Mouse (Mus musculus): ENCODE results near the gene Cdk15. TPM values are rescaled to one million over a fixed set of nuclear protein-coding genes. Genes with fewer than 3 reads are reported as not detected.
A peak's percentile ranks its signal among the peaks of the same experiment; 100 is the strongest.

Gene Cdk15
- total and polyA plus RNA-seq, 2 experiments from 2014 or later: 1.3 to 1.8 TPM

DNA sequence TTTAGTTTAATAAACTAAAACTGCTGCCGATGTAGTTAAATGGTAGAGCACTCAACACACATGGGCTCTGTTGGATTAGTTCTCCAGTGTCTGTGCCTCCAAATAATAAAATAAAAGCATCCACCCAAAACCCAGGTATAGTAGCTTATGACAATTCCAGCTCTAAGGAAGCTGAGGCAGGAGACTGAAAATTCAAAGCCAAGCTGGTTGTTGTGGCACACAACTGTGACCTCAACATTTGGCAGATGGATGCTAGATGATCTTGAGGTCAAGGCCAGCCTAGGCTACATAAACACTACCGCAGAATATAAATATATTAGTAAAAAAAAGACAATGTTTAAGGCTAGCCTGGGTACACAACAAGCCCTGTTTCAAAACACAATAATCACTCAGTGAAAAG, 35.1 kb upstream of the Cdk15 start:
- TF ChIP-seq CTCF (IDR thresholded peaks at IDR 0.05; ENCODE audit: low read depth): no peak
- ATAC-seq: no peak
- DNase-seq (ENCODE audit: low spot score): no peak
- 93% methylated on average over 2 of the region's 2 CpGs for WGBS
- Histone ChIP-seq H3K9ac (replicated peaks; ENCODE audit: low read length) (no peak overlapping the region), H3K4me2 (ENCODE audit: low read depth, low read length) (no peak overlapping the region), H3K4me1 (ENCODE audit: insufficient read depth, low read length) (no peaks in the 10 kb centered on the region), H3K9me3 (ENCODE audit: low read length) (no peaks in the 10 kb centered on the region), H3K4me3 (ENCODE audit: low read length) (no peak overlapping the region), H3K36me3 (ENCODE audit: insufficient read depth, low read length) (no peaks in the 10 kb centered on the region), H3K27ac (no peak overlapping the region), H3K27me3 (ENCODE audit: insufficient read depth, low read length) (no peaks in the 10 kb centered on the region)

DNA sequence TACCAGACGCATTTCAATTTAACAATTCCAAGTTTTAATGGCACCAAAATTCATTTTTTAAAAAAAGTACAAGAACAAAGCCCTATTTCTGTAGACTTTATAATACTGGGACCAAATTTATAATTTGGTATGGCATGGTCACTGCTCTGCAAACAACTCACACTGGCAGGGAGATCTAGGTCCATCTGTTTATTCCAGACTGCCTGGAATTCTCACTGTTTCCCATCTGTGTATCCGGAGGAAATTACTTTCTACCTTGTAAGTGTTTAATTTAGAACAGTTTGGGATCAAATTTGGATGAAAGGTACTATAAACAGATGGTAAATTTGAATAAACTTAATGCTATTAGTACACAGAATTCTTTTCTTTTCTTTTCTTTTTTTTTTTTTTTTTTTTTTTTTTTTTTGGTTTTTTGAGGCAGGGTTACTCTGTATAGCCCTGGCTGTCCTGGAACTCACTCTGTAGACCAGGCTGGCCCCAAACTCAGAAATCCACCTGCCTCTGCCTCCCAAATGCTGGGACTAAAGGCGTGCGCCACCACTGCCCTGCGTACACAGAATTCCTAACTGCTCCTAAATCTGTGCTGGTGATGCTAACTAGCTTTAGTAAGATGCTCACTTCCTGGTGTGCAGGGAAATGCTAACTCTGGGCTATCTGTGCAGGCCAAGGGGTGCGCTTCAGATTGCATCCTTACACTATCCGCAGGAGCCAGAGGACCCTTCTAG, 34.4 kb upstream of the Cdk15 start:
- H3K27ac ChIP-seq: no peak overlapping the region
- no peaks in the 10 kb centered on the region for H3K36me3 ChIP-seq (ENCODE audit: insufficient read depth, low read length)
- DNase-seq (ENCODE audit: low spot score) (no peak), ATAC-seq (no peak)
- H3K4me2 ChIP-seq (ENCODE audit: low read depth, low read length): no peak overlapping the region
- 88% methylated on average over 7 of the region's 7 CpGs for WGBS
- H3K9ac ChIP-seq (replicated peaks; ENCODE audit: low read length): no peak overlapping the region
- no peak overlapping the region for H3K4me3 ChIP-seq (ENCODE audit: low read length)
- no peaks in the 10 kb centered on the region for H3K4me1 ChIP-seq (ENCODE audit: insufficient read depth, low read length)
- no peak for TF ChIP-seq CTCF (IDR thresholded peaks at IDR 0.05; ENCODE audit: low read depth)
- no peaks in the 10 kb centered on the region for H3K9me3 ChIP-seq (ENCODE audit: low read length)
- no peaks in the 10 kb centered on the region for H3K27me3 ChIP-seq (ENCODE audit: insufficient read depth, low read length)

- H3K9ac ChIP-seq (replicated peaks; ENCODE audit: low read length): no peak overlapping the region
- 86% methylated on average over 7 of the region's 7 CpGs for WGBS
- H3K36me3 ChIP-seq (ENCODE audit: insufficient read depth, low read length): no peaks in the 10 kb centered on the region
- DNase-seq (ENCODE audit: low spot score) (no peak), ATAC-seq (no peak)
- no peak overlapping the region for H3K4me3 ChIP-seq (ENCODE audit: low read length)
- H3K27ac ChIP-seq: no peak overlapping the region
- H3K4me2 ChIP-seq (ENCODE audit: low read depth, low read length): no peak overlapping the region
- no peak for TF ChIP-seq CTCF (IDR thresholded peaks at IDR 0.05; ENCODE audit: low read depth)
- peaks cover 3% of the 10 kb centered on the region; the same call in 1 of the 2 replicates for H3K4me1 ChIP-seq (ENCODE audit: insufficient read depth, low read length)
- no peaks in the 10 kb centered on the region for H3K27me3 ChIP-seq (ENCODE audit: insufficient read depth, low read length)
- H3K9me3 ChIP-seq (ENCODE audit: low read length): no peaks in the 10 kb centered on the region
Measured at GRCm38 (mm10) chr1:59228552-59228951, 28.2 kb upstream of the Cdk15 start.

DNA sequence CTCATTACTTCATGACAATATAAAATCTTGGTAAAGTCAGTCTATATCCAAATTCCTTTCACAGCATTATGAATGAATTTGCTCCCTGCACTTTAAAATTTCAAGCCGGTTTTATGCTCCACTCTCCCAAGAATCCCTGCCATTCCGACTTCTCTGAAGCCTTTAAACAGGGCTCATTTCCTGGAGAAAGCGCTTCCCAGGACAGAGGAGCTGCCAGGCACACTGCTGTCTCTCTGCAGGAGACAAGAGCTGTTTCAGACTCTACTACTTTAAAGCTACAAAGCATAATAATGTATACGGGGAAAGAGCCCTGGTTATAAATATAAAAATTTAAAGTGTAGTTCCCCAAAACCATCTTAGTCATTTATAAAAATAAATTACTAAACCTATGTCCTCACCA, 27.5 kb upstream of the Cdk15 start:
- peaks cover 3% of the 10 kb centered on the region; the same call in 1 of the 2 replicates for H3K4me1 ChIP-seq (ENCODE audit: insufficient read depth, low read length)
- no peaks in the 10 kb centered on the region for H3K9me3 ChIP-seq (ENCODE audit: low read length)
- TF ChIP-seq CTCF (IDR thresholded peaks at IDR 0.05; ENCODE audit: low read depth): no peak
- H3K4me3 ChIP-seq (ENCODE audit: low read length): no peak overlapping the region
- no peaks in the 10 kb centered on the region for H3K36me3 ChIP-seq (ENCODE audit: insufficient read depth, low read length)
- DNase-seq (ENCODE audit: low spot score): no peak
- WGBS: 22% methylated on average over 4 of the region's 4 CpGs
- H3K9ac ChIP-seq (replicated peaks; ENCODE audit: low read length): no peak overlapping the region
- H3K27ac ChIP-seq: no peak overlapping the region
- H3K4me2 ChIP-seq (ENCODE audit: low read depth, low read length): no peak overlapping the region
- ATAC-seq: no peak
- H3K27me3 ChIP-seq (ENCODE audit: insufficient read depth, low read length): no peaks in the 10 kb centered on the region

GRCm38 (mm10) chr1:59236856-59237441, 19.8 kb upstream of the Cdk15 start, which contains the start of gene Als2:
TSS of gene Als2 (minus strand) at chr1:59237231.
- WGBS: under 1% methylated on average over 58 of the region's 58 CpGs
- DNase-seq (ENCODE audit: low spot score) (peak; percentile 99), ATAC-seq (peak; percentile 98)
- H3K9ac ChIP-seq (replicated peaks; ENCODE audit: low read length): peak within 1 kb of the TSS; percentile 81
- H3K4me2 ChIP-seq (ENCODE audit: low read depth, low read length): peak within 1 kb of the TSS; percentile 92
- H3K4me3 ChIP-seq (ENCODE audit: low read length): peak within 1 kb of the TSS; percentile 91
- H3K36me3 ChIP-seq (ENCODE audit: insufficient read depth, low read length): no peaks in the 10 kb centered on the region
- no peaks in the 10 kb centered on the region for H3K27me3 ChIP-seq (ENCODE audit: insufficient read depth, low read length)
- TF ChIP-seq CTCF (IDR thresholded peaks at IDR 0.05; ENCODE audit: low read depth): no peak
- no peaks in the 10 kb centered on the region for H3K9me3 ChIP-seq (ENCODE audit: low read length)
- H3K27ac ChIP-seq: peak within 1 kb of the TSS; percentile 83
- no peaks in the 10 kb centered on the region; the same call in 1 of the 2 replicates for H3K4me1 ChIP-seq (ENCODE audit: insufficient read depth, low read length)

GRCm38 (mm10) chr1:59237614-59238211, 19.0 kb upstream of the Cdk15 start:
- WGBS: 1% methylated on average over 19 of the region's 19 CpGs
- Histone ChIP-seq H3K4me1 (ENCODE audit: insufficient read depth, low read length) (no peaks in the 10 kb centered on the region; the same call in 1 of the 2 replicates), H3K9me3 (ENCODE audit: low read length) (no peaks in the 10 kb centered on the region), H3K4me3 (ENCODE audit: low read length) (peak overlapping the region; percentile 91), H3K27ac (peak overlapping the region; percentile 83), H3K4me2 (ENCODE audit: low read depth, low read length) (peak overlapping the region; percentile 92), H3K27me3 (ENCODE audit: insufficient read depth, low read length) (no peaks in the 10 kb centered on the region), H3K36me3 (ENCODE audit: insufficient read depth, low read length) (no peaks in the 10 kb centered on the region), H3K9ac (replicated peaks; ENCODE audit: low read length) (peak overlapping the region; percentile 81)
- DNase-seq (ENCODE audit: low spot score) (peak; percentile 79), ATAC-seq (peak; percentile 48)
- peak; percentile 75 for TF ChIP-seq CTCF (IDR thresholded peaks at IDR 0.05; ENCODE audit: low read depth)
